Mouse (Mus musculus) T-helper 1 cell (primary cell): ENCODE measurements at regions not wholly inside any gene's neighbourhood (a gene's known extent, or its start where the extent isn't known, plus 50 kb on each side); places are given as distances from the start of the nearest gene placed in this dataset.

ENCODE experiments used
- in situ Hi-C: fragments of 300-600 bp; cut with MboI, MseI; formaldehyde crosslinking; loops from one replicate; pipeline ENCODE4 v1.15.1; 2025; ENCODE audit warnings: high pct_unique_total_duplicates

DNA sequence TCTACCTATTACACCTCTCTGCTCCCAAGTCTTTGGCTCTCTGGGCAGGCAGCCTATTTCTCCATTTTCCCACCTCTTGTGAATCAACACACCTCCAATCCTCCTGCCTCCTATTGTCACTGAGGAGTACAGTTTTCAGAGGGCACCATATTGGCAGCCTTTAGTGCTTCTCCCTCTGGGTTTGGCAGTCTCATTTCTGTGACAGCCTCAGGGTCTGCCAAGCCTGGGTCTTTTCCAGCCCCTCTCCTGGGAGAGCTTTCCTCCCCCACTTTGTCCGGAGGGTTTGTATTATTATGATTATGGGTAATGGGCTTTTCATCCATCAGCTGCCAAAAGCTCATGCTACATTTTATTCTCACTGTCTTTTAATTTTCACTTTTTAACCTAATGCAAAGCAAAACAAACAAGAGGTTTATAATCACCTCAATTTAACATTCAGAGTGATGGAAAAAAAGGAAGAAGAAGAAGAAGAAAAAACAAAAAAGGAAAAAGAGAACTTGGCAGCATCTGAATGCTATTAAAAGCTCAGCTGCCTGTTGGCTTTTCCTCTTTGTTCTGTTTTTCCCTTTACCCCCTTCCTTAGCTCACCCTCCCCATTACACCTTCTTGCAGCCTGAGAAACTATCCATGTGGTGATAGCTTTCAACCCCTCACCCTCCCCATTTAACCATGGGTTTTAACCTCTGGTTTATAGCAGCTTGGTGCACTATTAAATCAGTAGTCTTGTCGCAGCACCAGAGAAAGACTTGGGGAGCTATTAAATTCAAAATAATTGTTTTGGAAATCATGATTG lies 790.5 kb upstream of the Cdh8 start:
- in situ Hi-C loops = no loop called here

DNA sequence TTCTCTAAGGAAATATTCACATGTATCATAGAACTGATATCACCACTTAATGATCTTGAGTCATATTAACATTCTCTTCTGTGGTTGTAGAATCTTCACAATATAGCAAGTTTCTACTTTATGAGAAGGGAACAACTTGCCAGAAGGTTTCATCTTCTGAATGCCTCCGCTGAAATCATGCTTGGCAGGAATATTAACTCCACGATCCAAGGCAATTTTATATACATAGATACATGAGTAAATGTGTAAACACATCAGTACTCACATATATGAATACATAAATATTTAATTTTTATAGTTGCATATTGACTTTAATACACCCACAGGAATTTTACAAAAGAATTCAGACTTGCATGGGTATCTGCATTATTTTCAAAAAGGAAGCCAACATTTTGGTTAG lies 777.0 kb upstream of the Cdh8 start:
- in situ Hi-C loops = no loop called here

DNA sequence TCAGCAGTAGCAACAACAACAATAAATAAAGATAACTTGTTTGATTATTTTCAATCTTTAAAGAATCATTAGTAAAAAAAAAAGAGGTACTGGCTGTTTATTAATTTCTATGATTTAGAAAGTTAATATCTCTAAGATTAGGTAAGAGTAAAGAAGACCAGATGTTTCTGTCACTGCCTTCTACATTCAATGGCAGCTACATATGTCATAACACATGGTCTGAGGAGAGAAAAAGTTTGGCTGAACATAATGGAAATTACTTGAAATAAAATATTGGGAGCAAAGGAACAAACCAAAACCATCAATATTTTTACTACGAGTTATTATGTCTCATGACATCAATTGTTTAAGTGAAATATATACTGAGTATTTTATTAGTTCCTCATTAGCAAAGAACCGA lies 774.4 kb upstream of the Cdh8 start:
- in situ Hi-C loops = no loop called here

DNA sequence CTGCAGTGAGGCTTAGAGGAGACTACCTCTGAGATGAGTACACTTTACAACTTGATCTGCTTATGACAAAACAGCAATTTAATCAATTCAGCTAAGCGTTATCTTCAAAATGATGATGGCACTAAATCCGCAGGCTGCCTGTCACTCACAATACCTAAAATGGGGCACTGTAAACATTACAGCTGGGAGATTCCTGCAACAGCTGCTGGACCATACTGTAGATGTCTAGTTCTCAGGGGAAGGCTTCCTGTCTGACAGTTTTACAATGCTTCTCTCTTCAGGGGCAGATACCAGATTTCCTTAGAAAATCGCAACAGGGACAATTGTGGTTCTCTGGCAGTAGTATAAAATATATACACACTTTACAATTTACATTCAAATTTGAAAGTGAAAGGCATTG lies 771.7 kb upstream of the Cdh8 start:
- in situ Hi-C loops = no loop called here

DNA sequence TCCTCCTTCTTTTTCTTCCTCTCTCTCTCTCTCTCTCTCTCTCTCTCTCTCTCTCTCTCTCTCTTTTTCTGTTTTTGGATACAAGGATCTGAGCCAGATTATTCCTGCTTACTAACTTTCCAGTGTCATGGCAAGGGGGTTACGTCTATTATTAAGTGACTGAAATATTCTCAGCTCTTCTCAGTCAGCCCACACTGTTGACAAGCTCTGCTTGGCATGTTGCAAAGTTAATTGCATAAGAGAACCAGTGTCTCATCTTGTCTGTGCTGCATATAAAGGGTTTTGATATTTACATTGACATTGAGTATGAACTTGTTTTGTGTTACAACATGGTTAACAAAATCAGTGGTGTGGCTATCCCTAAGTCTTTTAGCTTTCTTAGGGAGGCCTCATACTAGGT lies 760.2 kb upstream of the Cdh8 start:
- in situ Hi-C loops = no loop called here

DNA sequence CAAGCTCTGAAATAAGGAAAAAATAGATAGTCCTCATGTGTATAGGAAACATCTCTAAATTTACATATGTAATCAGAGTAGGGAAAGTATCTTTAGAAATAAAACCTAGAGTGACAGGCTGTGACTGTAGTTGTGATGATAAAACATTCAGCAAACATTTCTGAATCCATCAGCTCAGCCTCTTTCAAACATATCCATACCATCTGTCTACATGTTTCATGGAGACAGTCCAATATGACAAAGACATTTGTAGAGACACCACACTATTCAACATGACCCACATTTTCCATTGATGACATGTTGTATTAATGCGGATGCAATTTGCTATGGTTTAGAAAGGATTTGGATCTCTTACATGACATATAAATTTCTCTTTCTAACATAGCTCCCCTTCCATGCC lies 729.1 kb upstream of the Cdh8 start:
- in situ Hi-C loops = no loop called here

DNA sequence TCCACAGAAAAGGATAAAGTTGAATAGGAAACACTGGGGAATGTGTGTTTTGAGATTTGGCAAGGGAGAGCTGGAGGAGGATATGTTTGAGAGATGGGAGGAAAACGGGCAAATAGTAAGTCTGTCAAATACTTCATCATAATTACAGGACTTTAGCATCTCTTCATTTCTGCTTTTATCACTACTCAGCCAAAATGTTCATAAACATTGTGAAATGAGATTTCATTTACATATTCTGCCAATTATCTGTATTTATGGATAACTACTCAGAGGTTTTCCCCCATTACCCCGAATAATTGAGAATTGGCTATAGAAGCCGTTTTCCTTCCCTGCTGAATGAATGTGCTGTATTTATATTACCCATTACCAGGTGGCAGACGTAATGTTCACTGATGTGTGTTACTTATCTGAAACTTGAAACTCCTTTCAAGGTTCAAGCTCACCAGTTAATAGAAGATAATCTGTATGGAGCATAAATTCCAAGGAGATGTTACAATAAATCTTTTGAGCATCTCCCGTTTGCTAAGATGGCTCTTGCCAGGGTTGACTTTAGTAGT lies 727.9 kb upstream of the Cdh8 start:
- in situ Hi-C loops = no loop called here

DNA sequence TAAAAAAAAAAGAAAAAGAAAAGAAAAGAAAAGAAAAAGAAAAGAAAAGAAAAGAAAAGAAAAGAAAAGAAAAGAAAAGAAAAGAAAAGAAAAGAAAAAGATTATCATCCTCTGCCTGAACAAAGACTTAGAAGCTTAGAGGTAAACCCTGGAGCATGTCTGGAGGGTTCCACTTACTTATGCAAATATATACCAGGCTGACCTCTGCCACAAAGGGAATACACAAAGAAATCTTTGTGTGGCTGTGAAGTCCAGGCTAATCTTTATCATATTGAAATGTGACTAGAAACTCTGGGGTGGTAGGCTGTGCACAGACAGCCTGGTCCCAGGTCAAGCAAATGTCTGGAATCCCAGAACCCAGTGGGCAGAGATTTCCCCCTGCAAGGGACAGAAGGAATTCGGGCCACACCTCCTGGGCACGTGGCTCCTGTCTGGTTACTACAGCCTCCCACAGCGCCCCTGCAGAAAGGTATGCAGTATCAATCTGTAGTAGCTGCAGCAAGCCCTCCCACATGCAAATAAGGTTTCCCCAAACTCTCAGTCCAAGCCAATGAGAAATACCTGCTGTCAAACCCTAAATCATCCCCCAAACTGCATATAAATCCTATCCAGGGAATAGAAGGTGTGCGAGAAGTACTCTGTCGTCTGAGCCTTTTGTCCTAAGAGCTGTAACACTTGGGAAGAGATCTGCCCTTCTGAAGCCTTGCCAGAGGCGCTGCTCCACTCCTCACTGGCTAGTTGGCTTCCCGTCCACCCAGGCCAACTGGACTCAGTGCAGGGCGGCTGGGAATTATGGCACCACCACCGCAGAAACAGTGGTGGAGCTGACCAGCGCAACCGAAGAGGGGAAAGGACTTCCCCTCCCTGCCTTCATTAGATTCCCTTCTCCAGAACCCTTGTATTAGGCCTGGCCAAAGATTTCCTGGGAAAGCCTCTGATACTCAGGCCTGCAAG lies 688.4 kb upstream of the Cdh8 start:
- in situ Hi-C loops = no loop called here

DNA sequence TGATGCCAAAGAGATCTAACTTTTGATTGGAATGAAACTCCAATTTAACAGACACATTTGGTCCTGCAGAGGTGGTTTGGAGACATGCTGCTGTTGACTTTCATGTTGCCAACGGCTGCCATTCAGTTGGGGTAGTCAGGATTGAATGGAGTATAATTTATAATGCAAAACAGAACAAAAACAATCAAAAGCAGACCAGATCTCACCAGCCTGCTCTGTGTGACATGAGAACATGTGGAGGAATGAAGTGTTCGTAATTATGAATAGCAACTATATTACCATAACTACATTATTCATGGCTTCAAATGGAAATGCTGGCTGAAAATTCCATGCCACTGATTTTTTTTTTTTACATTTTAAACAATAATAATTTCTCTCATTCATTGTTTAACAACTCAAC lies 685.7 kb upstream of the Cdh8 start:
- in situ Hi-C loops = no loop called here

DNA sequence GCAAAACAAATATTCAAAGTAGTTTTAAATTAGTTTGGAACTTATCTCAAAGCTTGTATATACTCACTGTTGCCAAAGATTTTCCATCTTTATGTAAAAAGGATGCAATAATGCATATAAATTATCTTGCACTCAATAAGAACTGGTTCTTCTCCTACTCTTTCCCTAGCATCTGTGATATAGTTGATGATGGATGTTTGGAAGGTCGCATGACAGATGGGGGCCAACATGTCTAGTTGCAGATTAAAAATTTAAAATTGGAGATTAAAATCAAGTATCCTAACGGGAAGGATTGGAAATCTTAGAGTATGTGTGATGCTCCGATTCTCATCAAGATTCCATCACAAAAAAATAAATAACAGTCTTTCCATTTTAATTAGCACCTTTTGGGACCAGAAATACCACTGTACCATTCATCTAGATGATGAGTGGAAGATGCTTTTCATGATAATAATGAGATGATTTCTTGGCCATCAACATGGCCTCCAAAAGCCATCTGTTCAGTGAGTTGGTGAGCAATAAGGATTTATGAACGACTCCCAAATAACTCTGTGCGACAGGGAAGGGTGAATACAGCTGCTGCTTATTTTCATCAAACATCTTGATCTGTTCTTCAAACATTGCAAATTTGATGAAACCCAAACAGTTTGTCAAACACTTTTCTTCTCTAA lies 655.9 kb upstream of the Cdh8 start:
- in situ Hi-C loops = no loop called here

DNA sequence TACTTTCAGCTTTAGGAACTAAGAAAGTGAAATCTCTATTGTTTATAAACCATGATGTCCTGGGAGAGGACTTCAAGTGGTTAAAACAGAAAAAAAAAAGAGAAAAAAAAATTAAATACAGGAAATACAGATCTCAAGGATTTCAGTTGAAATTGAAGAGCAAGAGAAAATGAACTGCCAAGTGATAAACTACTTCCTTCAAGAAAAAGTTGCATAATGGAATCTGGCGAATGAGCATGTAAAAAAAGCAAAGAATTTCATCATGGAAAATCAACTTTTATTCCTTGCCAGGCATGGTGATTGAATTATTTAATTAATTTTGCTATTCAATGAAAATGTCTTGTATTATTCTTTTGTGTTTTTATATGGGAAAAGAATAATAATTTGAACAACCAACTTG lies 653.5 kb upstream of the Cdh8 start:
- in situ Hi-C loops = no loop called here

DNA sequence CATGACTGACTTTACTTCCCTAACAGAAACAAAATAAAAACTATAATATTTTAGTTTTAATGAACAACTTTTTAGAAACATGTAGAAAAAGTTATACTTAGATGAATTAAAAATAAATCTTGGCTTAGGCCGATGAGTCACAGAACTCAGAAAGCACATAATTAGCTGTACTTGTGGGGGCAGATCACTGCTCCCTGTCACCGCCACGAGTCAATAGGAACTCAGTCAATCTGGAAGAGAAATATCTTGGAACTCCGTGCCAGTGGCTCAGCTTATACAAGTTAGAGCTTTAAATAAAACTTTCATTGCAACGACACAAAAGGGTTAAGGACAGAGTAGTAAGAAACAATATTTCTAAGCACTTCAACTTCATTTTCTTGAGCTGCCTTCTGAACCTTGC lies 622.7 kb upstream of the Cdh8 start:
- in situ Hi-C loops = loop anchor here (25.0 kb wide), 1 partner anchor 1298 kb away; no protein-coding TSS in a partner anchor

DNA sequence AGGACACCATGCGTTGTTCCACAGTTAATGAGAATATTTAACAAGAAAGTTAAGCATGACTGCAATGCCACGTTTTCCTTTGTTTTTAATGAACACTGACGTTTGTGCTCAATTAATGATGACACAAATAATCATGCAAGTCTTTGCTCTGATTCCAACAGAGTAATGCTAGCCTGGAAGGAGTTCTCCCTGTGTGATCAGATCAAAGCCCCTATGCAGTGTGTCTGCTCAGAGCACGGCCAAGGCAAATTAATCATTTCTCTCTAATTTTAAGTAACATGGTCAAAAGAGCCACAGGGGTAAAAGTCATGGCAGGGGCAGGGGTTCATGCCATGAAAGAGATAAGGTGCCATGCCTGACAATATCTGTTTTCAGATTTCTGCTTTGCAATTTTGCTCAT lies 618.2 kb upstream of the Cdh8 start:
- in situ Hi-C loops = loop anchor here (25.0 kb wide), 1 partner anchor 1303 kb away; no protein-coding TSS in a partner anchor

DNA sequence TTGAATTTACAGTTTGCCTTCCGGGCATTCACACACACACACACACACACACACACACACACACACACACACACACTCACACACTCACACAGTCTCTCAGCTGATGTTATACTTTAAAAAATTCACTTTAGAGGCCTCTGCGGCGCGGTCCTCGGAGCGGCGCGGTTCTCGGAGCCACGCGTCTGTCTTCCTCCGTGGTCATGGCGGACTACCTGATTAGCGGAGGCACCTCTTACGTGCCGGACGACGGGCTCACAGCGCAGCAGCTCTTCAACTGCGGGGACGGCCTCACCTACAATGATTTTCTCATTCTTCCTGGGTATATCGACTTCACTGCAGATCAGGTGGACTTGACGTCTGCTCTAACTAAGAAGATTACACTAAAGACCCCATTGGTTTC lies 614.1 kb upstream of the Cdh8 start:
- in situ Hi-C loops = loop anchor here (25.0 kb wide), 1 partner anchor 1307 kb away; no protein-coding TSS in a partner anchor

DNA sequence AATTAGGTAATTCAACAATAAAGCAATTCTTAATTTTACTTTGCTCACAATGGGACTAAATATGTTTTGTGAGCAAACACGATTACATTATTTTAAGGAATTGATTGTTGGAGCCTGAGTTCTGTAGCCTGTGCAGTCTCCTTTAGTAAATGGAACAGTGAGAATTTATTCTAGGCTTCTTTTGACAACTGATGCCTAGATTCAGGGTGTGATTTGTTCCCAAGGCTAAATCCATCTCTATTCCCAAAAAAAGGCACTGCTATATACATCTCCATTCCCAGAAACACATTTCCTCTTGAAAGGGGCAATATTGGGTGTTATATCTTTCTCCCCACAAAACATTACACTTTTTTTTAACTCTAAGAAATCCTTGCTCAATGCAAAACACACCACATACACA lies 599.4 kb upstream of the Cdh8 start:
- in situ Hi-C loops = no loop called here

DNA sequence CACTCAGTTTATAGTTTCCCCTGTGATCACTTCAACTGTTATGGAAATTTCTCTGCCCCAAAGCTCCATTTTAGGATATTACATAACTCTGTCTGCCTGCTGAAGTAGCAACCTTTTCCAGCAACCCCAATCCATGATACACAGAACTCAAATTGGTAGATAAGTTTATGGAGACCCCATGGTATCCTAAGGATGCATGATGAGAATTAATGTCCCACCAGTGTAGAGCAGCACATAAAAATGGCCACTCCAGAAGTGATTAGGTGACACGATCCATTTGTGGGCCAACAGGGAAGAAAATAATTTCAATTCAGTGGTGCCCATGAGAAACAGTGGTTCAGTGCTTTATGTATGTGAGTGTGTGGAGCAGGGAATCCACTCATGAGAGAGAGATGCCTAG lies 583.3 kb upstream of the Cdh8 start:
- in situ Hi-C loops = no loop called here

DNA sequence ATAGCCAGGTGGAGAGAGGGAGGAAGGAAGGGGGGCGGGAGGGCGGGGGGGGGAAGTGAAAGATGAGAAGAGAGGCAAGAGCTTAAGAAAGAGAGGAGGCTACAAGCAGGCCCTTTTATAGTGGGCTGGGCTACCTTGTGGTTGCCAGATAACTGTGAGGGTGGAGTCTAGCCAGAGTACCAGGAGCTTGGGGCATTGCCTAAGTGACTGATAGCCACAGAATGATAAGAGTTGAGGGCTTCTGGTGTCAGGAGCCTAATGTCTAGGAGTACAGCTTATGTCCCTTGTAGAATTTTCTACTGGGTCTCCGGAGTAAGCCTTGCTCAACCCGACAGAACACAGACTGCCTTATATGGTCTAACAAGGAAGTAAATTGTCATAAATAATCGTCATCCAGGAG lies 567.4 kb upstream of the Cdh8 start:
- in situ Hi-C loops = no loop called here

DNA sequence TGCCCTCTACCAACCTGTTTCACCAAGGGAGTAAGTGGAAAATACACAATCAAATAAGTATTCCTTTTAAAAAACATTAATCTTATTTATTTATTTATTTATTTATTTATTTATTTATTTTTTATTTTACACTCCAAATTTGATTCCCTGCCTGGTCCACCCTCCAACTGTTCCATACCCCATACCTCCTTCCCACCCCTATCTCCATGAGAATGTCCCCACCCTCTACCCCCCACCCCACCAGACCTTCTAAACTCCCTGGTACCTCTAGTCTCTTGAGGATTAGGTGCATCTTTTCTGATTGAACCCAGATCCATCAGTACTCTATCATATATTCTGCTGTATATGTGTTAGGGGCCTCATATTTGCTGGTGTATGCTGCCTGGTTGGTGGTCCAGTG lies 538.4 kb upstream of the Cdh8 start:
- in situ Hi-C loops = no loop called here

DNA sequence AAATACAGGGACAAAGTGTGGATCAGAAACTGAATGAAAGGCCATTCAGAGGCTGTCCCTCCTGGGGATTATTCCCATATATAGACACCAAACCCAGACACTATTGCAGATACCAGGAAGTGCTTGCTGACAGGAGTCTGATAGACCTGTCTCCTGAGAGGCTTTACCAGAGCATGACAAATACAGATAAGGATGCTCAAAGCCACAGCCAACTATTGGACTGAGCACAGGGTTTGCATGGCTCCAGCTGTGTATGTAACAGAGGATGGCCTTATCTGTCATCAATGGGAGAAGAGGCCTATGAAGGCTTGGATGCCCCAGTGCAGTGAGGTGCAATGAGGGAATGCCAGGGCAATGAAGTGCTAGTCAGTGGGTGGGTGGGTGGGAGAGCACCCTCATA lies 537.6 kb upstream of the Cdh8 start:
- in situ Hi-C loops = no loop called here

DNA sequence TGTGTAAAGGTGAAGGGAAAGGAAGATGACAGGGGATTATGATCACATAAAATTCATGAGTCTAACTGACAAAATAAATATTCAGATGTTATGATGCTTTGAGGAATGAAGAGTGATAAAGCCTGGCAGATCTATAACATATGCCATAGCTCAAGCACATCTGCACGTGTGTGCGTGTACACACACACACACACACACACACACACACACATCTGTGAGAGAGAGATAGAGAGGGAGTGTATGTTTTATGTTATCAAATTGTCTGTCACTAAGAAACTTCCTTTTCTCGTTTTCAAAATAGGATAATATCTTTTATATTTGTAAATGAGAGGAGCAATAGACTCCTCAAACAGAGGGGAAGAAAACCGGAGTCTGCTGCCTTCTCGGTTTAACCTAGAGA lies 516.9 kb upstream of the Cdh8 start:
- in situ Hi-C loops = loop anchor here (25.0 kb wide), 1 partner anchor 1079 kb away; no protein-coding TSS in a partner anchor
